In genomic region chr6:147803893-147804292, GRCm38 (mm10) we compare ENCODE assay signal across 16 mouse cellular contexts.
"Had no signal": no experiment of that assay in that cellular context is flagged by ENCODE, and none has a peak within 500 bp of the region (broad histone marks: within the 10 kb centered on the region; RNA-seq: fewer than 3 reads in every experiment).

No protein-coding gene starts in this region.

- H3K9me3 ChIP-seq: liver, embryonic 13.5 days; liver, embryonic 15.5 days; midbrain, embryonic 13.5 days; midbrain, embryonic 15.5 days; neural tube, embryonic 12.5 days; stomach, embryonic 15.5 days had no signal

- H3K4me3 ChIP-seq: liver, embryonic 13.5 days; liver, embryonic 15.5 days; megakaryocyte, embryonic 14.5 days; midbrain, embryonic 13.5 days; midbrain, embryonic 15.5 days; neural tube, embryonic 12.5 days; stomach, embryonic 15.5 days had no signal

- ATAC-seq: liver, postnatal 0 days; midbrain, embryonic 13.5 days; midbrain, embryonic 15.5 days had no signal

- H3K27ac ChIP-seq: liver, embryonic 13.5 days; liver, embryonic 15.5 days; macrophage; midbrain, embryonic 13.5 days; midbrain, embryonic 15.5 days; neural tube, embryonic 12.5 days; stomach, embryonic 15.5 days; stomach, postnatal 0 days had no signal

- H3K27me3 ChIP-seq: liver, embryonic 13.5 days; liver, embryonic 15.5 days; midbrain, embryonic 13.5 days; midbrain, embryonic 15.5 days; neural tube, embryonic 12.5 days; stomach, embryonic 15.5 days had no signal

- DNase-seq: liver, embryonic 13.5 days; liver, postnatal 0 days; right cerebral cortex, postnatal 14 days; thymus, adult 2 months; thymus, postnatal 25 days; thymus, postnatal 4 days had no signal

- H3K4me1 ChIP-seq: liver, embryonic 13.5 days; liver, embryonic 15.5 days; midbrain, embryonic 13.5 days; midbrain, embryonic 15.5 days; neural tube, embryonic 12.5 days; stomach, embryonic 15.5 days had no signal

- H3K36me3 ChIP-seq: liver, embryonic 13.5 days; liver, embryonic 15.5 days; midbrain, embryonic 13.5 days; midbrain, embryonic 15.5 days; neural tube, embryonic 12.5 days; stomach, embryonic 15.5 days had no signal

- H3K4me2 ChIP-seq: liver, embryonic 11.5 days; liver, embryonic 13.5 days; liver, embryonic 15.5 days; midbrain, embryonic 11.5 days; midbrain, embryonic 13.5 days; midbrain, embryonic 15.5 days; neural tube, embryonic 12.5 days; stomach, embryonic 15.5 days had no signal

- H3K9ac ChIP-seq: liver, embryonic 13.5 days; liver, embryonic 15.5 days; liver, postnatal 0 days; midbrain, embryonic 13.5 days; midbrain, embryonic 15.5 days; neural tube, embryonic 12.5 days; stomach, embryonic 15.5 days had no signal
